Mouse (Mus musculus) spleen, adult 12 weeks (tissue): ENCODE data around the gene Eml3.
"Not testable (repeated sequence)": the region's sequence is repeated elsewhere in the genome, so short reads cannot be mapped to it uniquely, and the experiment has no call there.

Experiments
- DNase-seq: peaks from one replicate; pipeline ENCODE4 v3.0.0; 2022; ENCODE audit warnings: low spot score

Eml3 gene

GRCm38 (mm10) chr19:8952241-8952640 is 22.9 kb downstream of the Eml3 start:
- no peak for DNase-seq

GRCm38 (mm10) chr19:8953135-8954039 is 24.0 kb downstream of the Eml3 start, which contains the start of gene Tut1:
Gene Tut1, plus strand, starts transcription at chr19:8953847.
- DNase-seq, result peak; percentile 83

DNA sequence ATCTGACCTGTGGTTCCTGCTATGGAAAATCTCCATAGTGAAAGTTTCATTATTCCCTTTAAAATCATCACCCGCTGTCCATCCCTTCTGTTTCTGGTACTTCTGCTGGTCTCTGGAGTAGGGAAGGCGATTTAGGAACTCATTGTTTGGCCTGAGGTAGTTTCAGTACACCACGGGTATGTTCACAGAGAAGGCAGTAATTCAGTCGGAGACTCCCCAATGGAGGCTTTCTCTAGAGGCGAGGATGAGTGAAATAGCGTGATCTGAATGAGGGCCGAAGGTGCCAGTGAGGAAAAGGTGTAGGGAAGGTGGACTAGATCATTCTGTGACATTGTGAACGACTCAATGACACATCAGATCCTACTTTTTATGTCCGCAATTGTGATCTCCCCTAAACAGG is 24.8 kb downstream of the Eml3 start:
- no peak for DNase-seq

GRCm38 (mm10) chr19:8962256-8962655 is 32.9 kb downstream of the Eml3 start:
- DNase-seq, result no peak

DNA sequence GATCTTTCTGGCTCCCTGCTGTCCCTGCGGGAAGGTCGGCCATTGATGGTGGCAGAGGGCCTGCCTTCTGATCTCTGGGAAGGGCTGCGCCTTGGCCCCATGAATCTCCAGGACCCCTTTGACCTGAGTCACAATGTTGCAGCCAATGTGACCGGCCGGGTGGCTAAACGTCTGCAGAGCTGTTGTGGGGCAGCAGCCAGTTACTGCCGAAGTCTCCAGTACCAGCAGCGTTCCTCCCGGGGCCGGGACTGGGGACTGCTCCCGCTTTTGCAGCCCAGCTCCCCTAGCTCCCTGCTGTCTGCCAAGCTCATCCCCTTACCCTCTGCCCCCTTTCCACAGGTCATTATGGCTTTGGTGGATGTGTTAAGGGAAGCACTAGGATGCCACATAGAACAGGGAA is 35.7 kb downstream of the Eml3 start:
- DNase-seq, result no peak

DNA sequence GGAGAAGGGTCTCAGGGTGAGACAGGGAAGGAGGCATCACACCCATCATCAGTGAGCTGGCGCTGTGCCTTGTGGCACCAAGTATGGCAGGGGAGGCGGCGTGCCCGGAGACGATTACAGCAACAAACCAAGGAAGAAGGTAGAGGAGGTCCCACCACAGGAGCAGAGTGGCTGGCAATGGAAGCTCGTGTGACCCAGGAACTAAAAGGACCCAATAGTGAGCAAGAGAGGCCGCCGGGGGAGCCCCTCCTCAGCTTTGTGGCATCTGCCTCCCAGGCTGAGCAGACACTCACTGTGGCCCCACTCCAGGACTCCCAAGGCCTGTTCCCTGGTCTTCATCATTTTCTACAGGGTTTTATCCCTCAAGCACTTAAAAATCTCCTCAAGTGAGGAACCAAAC is 36.4 kb downstream of the Eml3 start:
- no peak for DNase-seq

GRCm38 (mm10) chr19:8966198-8966589 is 36.8 kb downstream of the Eml3 start:
- no peak for DNase-seq

DNA sequence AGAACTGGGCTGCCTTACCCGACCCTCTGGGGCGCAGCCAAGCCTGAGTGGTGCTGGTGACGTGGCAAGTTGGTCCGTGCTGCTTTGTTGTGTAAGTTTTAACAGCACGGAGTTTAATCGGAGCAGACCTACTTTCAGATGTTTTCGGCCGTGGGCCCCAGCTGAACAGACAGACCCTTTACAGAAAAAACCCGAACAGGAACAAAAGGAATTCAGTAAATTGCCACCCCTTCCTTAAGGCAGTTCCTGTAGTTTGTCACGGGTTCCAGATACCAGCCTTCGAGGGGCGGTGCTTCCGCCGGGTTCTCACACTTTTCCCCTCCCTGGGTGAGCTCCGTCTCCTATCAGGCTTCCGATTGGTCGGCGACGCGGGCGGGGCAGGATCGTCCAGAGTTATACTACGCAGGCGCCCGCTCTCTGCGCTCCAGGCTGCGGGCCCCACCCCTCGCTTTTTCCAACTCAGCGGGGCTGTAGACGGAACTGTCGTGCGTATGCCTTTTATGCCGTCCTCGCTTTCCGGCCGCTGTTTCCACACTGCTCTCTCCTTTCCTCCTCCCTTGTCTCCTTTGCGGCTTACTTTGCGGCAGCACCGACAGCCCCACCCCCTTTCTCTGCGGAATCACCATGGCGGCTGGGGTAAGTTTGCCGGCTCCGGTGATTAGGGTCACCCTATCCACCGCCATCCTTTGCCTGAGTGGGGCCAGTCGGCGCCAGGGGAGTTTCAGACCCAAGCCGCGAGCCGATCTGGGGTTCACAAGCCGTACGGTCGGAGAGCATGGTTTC is 37.4 kb downstream of the Eml3 start, which contains the start of gene Eef1g:
Gene Eef1g (plus strand): TSS at position 452 of the 783 bp plus-strand sequence.
- DNase-seq, result peak; percentile 97

GRCm38 (mm10) chr19:8967373-8967743 is 38.0 kb downstream of the Eml3 start:
- no peak for DNase-seq

- DNase-seq, result no peak
Observed at GRCm38 (mm10) chr19:8967893-8968292, 38.5 kb downstream of the Eml3 start.

DNA sequence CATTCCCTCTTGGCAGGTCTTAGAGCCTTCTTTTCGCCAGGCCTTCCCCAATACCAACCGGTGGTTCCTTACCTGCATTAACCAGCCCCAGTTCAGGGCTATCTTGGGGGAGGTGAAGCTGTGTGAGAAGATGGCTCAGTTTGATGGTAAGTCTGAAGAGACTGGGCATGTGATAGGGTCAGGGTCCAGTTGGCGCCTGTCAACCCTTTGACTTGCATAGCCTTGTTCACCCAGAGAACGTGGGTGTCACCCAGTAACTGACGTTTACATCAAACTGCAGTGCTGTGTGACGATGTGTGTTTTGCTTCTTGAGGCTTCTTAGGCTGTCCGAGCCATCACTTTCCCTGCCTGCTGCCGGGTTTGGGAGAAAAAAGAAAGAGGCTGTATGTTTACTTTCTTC is 43.1 kb downstream of the Eml3 start:
- not testable (repeated sequence) for DNase-seq

DNA sequence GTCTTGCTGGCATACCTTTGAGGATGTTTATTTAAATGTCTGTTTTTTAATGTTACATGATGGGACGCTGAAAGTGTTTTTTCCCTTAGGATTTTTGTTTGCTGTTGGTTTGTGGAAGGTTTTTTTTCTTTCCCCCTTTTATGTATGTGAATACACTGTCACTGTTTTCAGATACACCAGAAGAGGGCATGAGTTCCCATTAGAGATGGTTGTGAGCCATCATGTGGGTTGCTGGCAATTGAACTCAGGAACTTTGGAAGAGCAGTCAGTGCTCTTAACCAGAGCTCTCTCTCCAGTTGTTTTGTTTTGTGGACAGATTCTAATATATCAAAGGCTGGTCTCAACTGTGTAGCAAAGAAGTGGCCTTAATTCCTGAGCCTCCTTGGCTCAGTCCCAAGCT is 45.3 kb downstream of the Eml3 start:
- no peak for DNase-seq

- DNase-seq, result no peak
Observed at GRCm38 (mm10) chr19:8975491-8975890, 46.1 kb downstream of the Eml3 start.

DNA sequence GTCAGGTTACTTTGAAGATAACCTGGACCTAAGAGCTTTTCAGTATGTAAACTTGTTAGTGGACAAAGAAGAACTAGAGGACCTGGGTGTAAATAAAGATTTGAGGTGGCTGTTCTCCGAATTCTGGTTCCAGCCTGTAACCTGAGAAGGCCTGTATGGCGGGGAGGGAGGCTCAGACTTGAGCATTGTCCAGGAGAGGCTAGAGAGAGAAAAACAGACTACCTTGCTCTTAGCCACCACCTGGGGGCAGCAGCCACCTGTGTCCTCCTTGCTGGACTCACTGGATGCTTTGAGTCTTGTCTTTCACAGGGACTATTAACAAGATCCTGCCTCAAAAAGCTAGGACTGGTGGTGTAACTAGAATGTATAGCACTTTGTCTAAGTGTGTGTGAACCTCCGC is 47.2 kb downstream of the Eml3 start:
- no peak for DNase-seq

- DNase-seq, result no peak
Observed at GRCm38 (mm10) chr19:8980771-8981170, 51.4 kb downstream of the Eml3 start.

- no peak for DNase-seq
Observed at GRCm38 (mm10) chr19:8981450-8982168, 52.3 kb downstream of the Eml3 start.

DNA sequence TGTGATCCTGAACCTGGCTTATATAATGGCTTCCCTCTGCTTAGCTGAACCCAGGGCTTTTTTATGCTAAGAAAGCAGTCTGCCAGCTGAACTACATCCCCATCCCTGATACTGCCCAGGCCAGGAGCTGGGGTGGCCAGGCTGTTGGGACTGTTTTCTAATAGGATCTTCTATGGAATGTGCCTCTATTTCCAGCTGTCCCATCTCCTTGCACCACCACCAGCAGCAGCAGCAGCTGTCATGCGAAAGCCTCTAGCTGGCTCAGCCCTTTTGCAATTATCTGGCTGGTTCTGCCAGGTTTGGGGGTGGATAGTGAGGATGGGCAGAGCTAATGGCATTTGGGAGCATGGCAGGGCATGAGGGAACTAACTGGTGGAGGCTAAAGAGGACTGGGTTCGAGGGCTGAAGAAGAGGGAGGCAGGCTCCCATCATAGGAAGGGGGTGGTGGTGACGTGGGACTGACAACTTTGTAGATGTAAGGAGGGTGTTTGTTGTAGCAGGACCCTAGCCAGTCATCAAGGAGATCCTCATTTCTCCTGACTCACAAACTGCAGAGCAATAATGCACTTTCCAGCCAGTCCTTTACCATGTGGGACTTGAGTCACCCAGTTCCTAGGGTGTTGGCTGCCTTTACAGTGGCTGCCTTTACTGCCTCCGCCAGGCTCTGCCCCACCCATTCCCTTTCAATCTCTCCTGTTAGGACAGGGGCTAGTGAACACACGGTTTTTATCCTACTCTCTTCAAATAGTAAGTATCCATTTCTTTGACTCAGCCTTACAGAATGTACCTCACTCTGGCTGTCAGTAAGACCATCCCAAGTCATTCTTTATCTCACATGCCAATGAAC is 53.2 kb downstream of the Eml3 start:
- DNase-seq, result no peak

DNA sequence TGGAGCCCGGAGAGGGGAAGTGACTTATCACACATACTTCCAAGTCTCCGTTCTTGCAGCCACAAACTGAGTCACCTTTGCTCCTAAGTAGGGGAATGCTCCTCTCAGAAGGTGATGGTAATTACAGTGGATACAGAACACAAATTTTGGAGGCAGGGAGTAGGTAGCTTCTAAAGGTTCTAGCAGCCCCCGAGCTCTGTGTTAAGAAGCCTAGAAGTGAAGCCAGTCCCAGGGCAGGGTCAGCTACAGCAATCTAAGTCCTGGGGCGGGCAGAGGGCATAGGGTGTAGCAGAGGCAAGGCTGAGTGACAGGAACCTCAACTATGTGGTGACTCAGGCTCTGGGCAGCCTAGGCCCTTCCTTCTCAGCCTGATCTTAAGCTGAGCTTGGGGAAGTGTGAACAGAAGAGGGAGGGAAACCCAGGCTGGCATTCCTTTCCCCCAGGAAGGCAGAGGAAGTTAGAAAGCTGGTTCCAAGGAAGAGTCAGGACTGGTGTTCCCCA is 53.8 kb downstream of the Eml3 start:
- DNase-seq, result no peak

DNA sequence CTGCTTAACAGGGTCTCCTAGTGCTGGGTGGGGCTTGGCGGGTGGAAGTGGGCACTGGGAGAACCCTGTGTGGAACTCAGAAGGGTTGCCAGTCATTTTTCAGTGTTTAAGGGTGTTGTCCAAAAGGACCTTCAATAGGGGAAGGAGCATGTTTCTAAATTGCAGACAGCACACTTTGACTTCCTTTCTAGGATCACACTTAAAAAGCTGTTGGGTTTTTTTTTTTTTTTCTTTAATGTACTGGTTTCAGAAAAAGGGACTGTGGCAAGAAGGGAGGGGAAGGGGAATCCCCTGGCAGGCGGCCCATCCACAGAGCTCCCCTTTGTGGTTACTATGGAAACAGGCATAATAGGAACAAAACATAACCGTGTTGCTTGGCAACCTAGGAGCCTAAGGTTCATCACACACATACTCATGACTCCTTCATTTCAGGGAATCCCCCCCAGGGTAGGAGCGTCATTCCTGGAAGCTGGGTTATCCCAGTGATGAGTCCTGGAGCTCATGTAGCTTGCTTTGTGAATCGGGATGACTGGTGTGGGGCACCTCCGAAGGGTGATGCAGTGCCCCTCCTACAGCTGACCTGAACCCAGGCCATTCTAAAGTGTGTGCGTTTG is 55.0 kb downstream of the Eml3 start:
- peak; percentile 61 for DNase-seq

- no peak for DNase-seq
Observed at GRCm38 (mm10) chr19:8985891-8986290, 56.5 kb downstream of the Eml3 start.

- DNase-seq, result no peak
Observed at GRCm38 (mm10) chr19:8987816-8988215, 58.5 kb downstream of the Eml3 start.
